Mouse (Mus musculus): ENCODE data around the gene Ap4e1. TPM values are rescaled to one million over a fixed set of nuclear protein-coding genes. Genes with fewer than 3 reads are reported as not detected.
"Not testable (repeated sequence)": the region's sequence is repeated elsewhere in the genome, so short reads cannot be mapped to it uniquely, and the experiment has no call there.

Ap4e1 gene
- polyA plus RNA-seq, 1 experiment = 1.3 TPM

- 5% methylated on average over 9 of the region's 9 CpGs for WGBS
Observed at GRCm38 (mm10) chr2:127070879-127071278, 62.4 kb downstream of the Ap4e1 start.

GRCm38 (mm10) chr2:127074116-127074515, 65.6 kb downstream of the Ap4e1 start:
- no peak for DNase-seq (ENCODE audit: low read depth, low spot score)
- 94% methylated on average over 2 of the region's 2 CpGs for WGBS

More at GRCm38 (mm10) chr2:127070879-127071278, 62.4 kb downstream of the Ap4e1 start:
- no peak for DNase-seq (ENCODE audit: low read depth, low spot score)

DNA sequence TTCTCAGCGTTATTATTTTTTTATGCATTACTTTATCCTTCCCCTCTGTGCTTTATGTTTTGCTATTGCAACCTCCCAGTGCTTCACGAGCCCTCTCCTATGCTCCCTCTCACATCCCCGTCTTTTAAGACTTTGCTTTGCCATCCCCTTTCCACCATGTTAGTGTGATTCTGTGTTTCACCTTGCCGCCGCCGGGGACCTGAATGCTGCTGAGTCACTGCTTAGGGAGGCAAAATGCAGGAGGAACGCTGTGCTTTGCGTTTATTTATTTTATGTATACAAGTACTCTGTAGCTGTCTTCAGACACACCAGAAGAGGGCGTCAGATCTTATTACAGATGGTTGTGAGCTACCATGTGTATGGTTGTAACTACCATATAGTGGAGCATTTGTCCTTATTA, 69.1 kb downstream of the Ap4e1 start:
- DNase-seq (ENCODE audit: low read depth, low spot score) = no peak
- 82% methylated on average over 9 of the region's 9 CpGs for WGBS

DNA sequence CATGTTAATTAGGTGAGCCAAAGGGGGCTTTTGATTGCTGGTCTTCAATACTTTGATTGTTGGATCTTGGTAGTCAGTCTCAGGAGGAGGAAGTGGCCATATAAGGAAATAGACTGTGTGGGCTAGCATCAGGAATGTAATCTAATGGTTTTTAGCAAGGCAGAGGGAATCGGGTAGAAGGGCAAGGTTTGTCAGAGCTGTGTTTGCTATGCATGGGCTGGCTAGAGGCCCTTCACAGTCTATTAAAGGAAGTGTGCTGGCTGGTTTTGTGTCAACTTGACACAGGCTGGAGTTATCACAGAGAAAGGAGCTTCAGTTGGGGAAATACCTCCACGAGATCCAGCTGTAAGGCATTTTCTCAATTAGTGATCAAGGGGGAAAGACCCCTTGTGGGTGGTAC, 70.5 kb downstream of the Ap4e1 start:
- not testable (repeated sequence) for DNase-seq (ENCODE audit: low read depth, low spot score)
- 34% methylated on average over 2 of the region's 2 CpGs for WGBS

GRCm38 (mm10) chr2:127079881-127080590, 71.5 kb downstream of the Ap4e1 start:
- 86% methylated on average over 11 of the region's 11 CpGs for WGBS
- no peak for DNase-seq (ENCODE audit: low read depth, low spot score)

DNA sequence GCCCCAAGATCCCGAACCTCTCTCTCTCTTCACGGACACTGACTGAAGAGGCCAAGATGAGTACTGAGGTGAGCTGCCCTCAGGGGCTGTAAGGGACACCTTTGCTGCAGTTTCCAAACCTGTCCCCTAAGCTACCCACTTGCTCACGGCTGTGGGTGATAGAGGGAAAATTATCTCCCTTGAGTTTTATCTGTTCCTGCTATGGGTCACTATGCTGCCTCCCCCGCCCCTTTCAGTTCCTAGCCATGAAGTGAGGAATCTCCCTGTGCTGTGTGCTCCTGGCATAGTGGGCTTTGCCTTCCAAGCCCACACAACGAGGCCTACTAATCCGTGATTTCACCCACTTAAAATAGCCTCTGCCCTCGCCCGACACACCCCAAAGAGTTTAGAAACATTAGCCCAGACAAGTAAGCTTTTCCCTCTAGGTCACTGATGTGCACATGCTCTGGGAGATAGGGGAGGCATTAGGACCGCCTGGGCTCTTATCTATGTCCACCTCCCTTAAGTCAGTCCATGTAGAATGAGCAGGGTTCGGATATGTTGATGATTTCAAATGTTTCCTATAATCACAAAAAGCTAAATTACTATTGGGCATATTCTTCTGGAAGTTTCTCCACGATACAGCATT, 72.2 kb downstream of the Ap4e1 start:
- DNase-seq (ENCODE audit: low read depth, low spot score) = no peak
- WGBS = 93% methylated on average over 11 of the region's 11 CpGs

- 83% methylated on average over 5 of the region's 5 CpGs for WGBS
- no peak for DNase-seq (ENCODE audit: low read depth, low spot score)
Observed at GRCm38 (mm10) chr2:127086235-127086634, 77.7 kb downstream of the Ap4e1 start.

DNA sequence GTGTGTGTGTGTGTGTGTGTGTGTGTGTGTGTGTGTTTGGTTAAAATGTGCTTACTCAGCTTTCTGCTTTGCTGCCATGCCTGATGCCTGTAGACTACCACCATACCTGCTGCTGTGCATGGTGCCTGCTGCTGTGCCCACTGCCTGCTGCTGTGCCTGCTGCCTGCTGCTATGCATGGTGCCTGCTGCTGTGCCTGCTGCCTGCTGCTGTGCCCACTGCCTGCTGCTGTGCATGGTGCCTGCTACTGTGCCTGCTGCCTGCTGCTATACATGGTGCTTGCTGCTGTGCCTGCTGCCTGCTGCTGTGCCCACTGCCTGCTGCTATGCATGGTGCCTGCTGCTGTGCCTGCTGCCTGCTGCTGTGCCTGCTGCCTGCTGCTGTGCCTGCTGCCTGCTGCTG, 81.6 kb downstream of the Ap4e1 start:
- not testable (repeated sequence) for DNase-seq (ENCODE audit: low read depth, low spot score)

DNA sequence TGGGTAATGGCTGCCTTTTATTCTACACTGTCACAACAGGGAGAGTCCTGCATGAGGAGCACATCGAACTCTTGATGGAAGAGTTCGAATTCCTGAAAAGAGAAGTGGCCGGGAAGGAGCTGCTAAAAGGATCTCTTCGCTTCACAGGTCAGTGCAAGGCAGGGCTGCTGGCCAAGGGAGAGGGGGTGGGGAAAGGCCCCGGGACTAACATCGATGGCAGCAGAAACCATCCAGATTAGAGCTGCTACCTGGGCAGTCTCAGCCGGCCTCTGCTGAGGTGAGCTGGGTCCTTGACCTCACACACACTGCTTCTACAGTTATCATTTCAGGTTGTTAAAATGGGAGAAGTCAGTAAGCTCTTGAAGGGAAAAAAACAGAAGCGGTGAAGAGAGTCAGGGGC, 83.5 kb downstream of the Ap4e1 start:
- WGBS = 77% methylated on average over 8 of the region's 8 CpGs

DNA sequence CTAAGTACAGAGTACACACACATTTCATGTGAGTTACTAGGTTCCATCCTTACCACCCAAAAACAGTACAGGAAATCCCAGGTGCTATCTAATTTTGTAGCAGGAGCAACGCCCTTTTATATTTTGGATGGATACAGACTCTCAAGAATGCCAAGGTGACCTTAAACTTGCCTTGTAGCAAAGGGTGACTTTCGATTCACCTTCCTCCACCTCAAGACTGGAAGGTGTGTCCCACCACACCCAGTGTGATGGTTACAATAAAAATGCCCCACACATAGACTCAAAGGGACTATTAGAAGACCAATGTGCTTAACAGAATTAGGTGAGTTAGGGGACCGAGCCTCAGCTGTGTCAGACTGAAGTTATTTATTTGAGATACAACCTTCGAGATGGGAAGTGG, 100.5 kb downstream of the Ap4e1 start:
- 82% methylated on average over 4 of the region's 4 CpGs for WGBS

More for the DNA sequence above, 83.5 kb downstream of the Ap4e1 start:
- no peak for DNase-seq (ENCODE audit: low read depth, low spot score)

More for the DNA sequence above, 100.5 kb downstream of the Ap4e1 start:
- no peak for DNase-seq (ENCODE audit: low read depth, low spot score)

Other genes starting within 250 kb of the Ap4e1 start
- gene Usp50, start 225.2 kb upstream of the Ap4e1 start, polyA plus RNA-seq (2012; rRNA removed) = 0.52 and 0.71 TPM in 2 replicates
- gene Trpm7, start 132.5 kb upstream of the Ap4e1 start, polyA plus RNA-seq (2012; rRNA removed) = 3.4 and 5.6 TPM in 2 replicates
- 22.5 and 26.6 TPM in 2 replicates for gene Sppl2a, start 75.5 kb upstream of the Ap4e1 start, polyA plus RNA-seq (2012; rRNA removed)
- gene Blvra, start 61.9 kb downstream of the Ap4e1 start, polyA plus RNA-seq (2012; rRNA removed) = 13.2 and 14.3 TPM in 2 replicates
- gene Ncaph, start 125.2 kb downstream of the Ap4e1 start, polyA plus RNA-seq (2012; rRNA removed) = 6.9 TPM in 2 replicates
- 5.0 and 7.9 TPM in 2 replicates for gene Itpripl1, start 134.7 kb downstream of the Ap4e1 start, polyA plus RNA-seq (2012; rRNA removed)
- gene 1810024B03Rik, start 199.6 kb downstream of the Ap4e1 start, polyA plus RNA-seq (2012; rRNA removed) = 1.2 TPM in 2 replicates
- gene Snrnp200, start 199.7 kb downstream of the Ap4e1 start, polyA plus RNA-seq (2012; rRNA removed) = 25.9 and 41.1 TPM in 2 replicates
- gene Ciao1, start 239.1 kb downstream of the Ap4e1 start, polyA plus RNA-seq (2012; rRNA removed) = 57.6 and 58.5 TPM in 2 replicates
- 67.4 and 99.6 TPM in 2 replicates for gene Tmem127, start 239.2 kb downstream of the Ap4e1 start, polyA plus RNA-seq (2012; rRNA removed)